ENCODE assay signal across 8 mouse cellular contexts in genomic region chr5:125388358-125389092, GRCm38 (mm10). TPM values are rescaled to one million over a fixed set of nuclear protein-coding genes. Genes with fewer than 3 reads are reported as not detected.
DNase-seq lines count a peak whose midpoint lies in the region; ATAC-seq and TF ChIP-seq lines count a peak whose summit lies in the region.

No protein-coding gene starts in this region.

- 19% methylated on average over 13 of the region's 13 CpGs for WGBS in kidney, embryonic 15.5 days
- 22% methylated on average over 13 of the region's 13 CpGs for WGBS in hindbrain, embryonic 16.5 days

- H3K4me2 ChIP-seq in kidney, embryonic 15.5 days = peak overlapping the region; percentile 79
- peak overlapping the region; percentile 88 for H3K4me2 ChIP-seq in hindbrain, embryonic 16.5 days (ENCODE audit: low read length)
- peak overlapping the region; percentile 59 for H3K4me2 ChIP-seq in myocyte (ENCODE audit: low read depth)

- DNase-seq in kidney, adult 8-10 months = no peak
- DNase-seq in c-Kit-positive CD71-positive TER-119-positive erythroid progenitor cells, embryonic 14.5 days (ENCODE audit: low spot score) = no peak
- DNase-seq in ovary, postnatal 36 days (ENCODE audit: low spot score) = no peak
- no peak for DNase-seq in layer of hippocampus, postnatal 25 days (ENCODE audit: extremely low spot score in 1 of 2, low spot score in 1 of 2)

- H3K9ac ChIP-seq in kidney, embryonic 15.5 days = peak overlapping the region; percentile 99
- H3K9ac ChIP-seq in hindbrain, embryonic 16.5 days (ENCODE audit: low read depth, low read length) = peak overlapping the region; percentile 83

- H3K9me3 ChIP-seq in kidney, embryonic 15.5 days (replicated peaks) = no peaks in the 10 kb centered on the region
- no peaks in the 10 kb centered on the region for H3K9me3 ChIP-seq in hindbrain, embryonic 16.5 days (ENCODE audit: control insufficient read depth, low read length)

- TF ChIP-seq POLR2A in myocyte (IDR thresholded peaks at IDR 0.05; ENCODE audit: insufficient read length, low read depth) = peak; percentile 57

- H3K27ac ChIP-seq in kidney, embryonic 15.5 days = peak overlapping the region; percentile 99; the same call in 1 of the 2 replicates
- H3K27ac ChIP-seq in brown adipose tissue, adult 24 weeks (replicated peaks; ENCODE audit: low read depth, low read length) = peak overlapping the region; percentile 100
- peak overlapping the region; percentile 98; the same call in 1 of the 2 replicates for H3K27ac ChIP-seq in hindbrain, embryonic 16.5 days (ENCODE audit: low read depth, low read length)

- H3K27me3 ChIP-seq in kidney, embryonic 15.5 days = no peaks in the 10 kb centered on the region
- H3K27me3 ChIP-seq in hindbrain, embryonic 16.5 days (replicated peaks; ENCODE audit: control insufficient read depth, insufficient read depth, low read length) = no peaks in the 10 kb centered on the region
- H3K27me3 ChIP-seq in myocyte (ENCODE audit: control insufficient read depth, insufficient read depth, insufficient read length) = no peaks in the 10 kb centered on the region

- H3K36me3 ChIP-seq in kidney, embryonic 15.5 days = peaks cover 30% of the 10 kb centered on the region
- H3K36me3 ChIP-seq in hindbrain, embryonic 16.5 days (ENCODE audit: control insufficient read depth, insufficient read depth, low read length) = peaks cover 14% of the 10 kb centered on the region
- peaks cover 33% of the 10 kb centered on the region for H3K36me3 ChIP-seq in myocyte (ENCODE audit: control insufficient read depth, insufficient read depth)

- peak overlapping the region; percentile 93 for H3ac ChIP-seq in myocyte (ENCODE audit: control insufficient read depth, insufficient read length)

- H3K79me2 ChIP-seq in myocyte (ENCODE audit: control insufficient read depth, insufficient read depth) = peaks cover 44% of the 10 kb centered on the region

- peaks cover 39% of the 10 kb centered on the region for H3K4me1 ChIP-seq in kidney, embryonic 15.5 days
- peaks cover 7% of the 10 kb centered on the region; the same call in 1 of the 2 replicates for H3K4me1 ChIP-seq in brown adipose tissue, adult 24 weeks (ENCODE audit: control insufficient read depth, insufficient read depth, insufficient read length, low read length)
- peaks cover 27% of the 10 kb centered on the region for H3K4me1 ChIP-seq in hindbrain, embryonic 16.5 days (ENCODE audit: control insufficient read depth, insufficient read depth, low read depth, low read length)

- ATAC-seq in kidney, embryonic 15.5 days (replicated peaks; ENCODE audit: low FRiP score) = no peak
- ATAC-seq in hindbrain, embryonic 16.5 days = no peak

- peak overlapping the region; percentile 94 for H3K4me3 ChIP-seq in kidney, embryonic 15.5 days (replicated peaks)
- H3K4me3 ChIP-seq in brown adipose tissue, adult 24 weeks (ENCODE audit: insufficient read depth, low read depth, low read length) = peak overlapping the region; percentile 85
- peak overlapping the region; percentile 66 for H3K4me3 ChIP-seq in hindbrain, embryonic 16.5 days (ENCODE audit: low read length)
- H3K4me3 ChIP-seq in myocyte = peak overlapping the region; percentile 100

TF ChIP-seq in myocyte, 11 proteins besides CTCF, POLR2A, EP300 and RAD21:
- peak; percentile 80 for TF ChIP-seq POLR2AphosphoS2 (IDR thresholded peaks at IDR 0.05; ENCODE audit: insufficient read length, low read depth)
- no peak for TF ChIP-seq E2F4 (IDR thresholded peaks at IDR 0.05; ENCODE audit: insufficient read depth)

RNA-seq across cellular contexts. Expression of gene Gm10382, which starts 0.6 kb away (rescaled TPM):
- 0.31 and 0.49 TPM in 2 replicates for polyA plus RNA-seq in kidney, embryonic 15.5 days (2015; fragmentation: Nextera tagmentation; extraction: Ambion mirVana)
- not detected in 2 replicates for polyA plus RNA-seq in brown adipose tissue, adult 24 weeks (2012; ENCODE audit: insufficient read depth, insufficient read length, missing spikeins)
- polyA plus RNA-seq in hindbrain, embryonic 16.5 days (2015; fragmentation: Nextera tagmentation; extraction: Ambion mirVana) = 0.45 and 0.55 TPM in 2 replicates
- polyA plus RNA-seq in myocyte (2012; fragmentation: generic; extraction: Trizol) = 1.9 TPM
- total RNA-seq in layer of hippocampus, postnatal 25 days (2021) = under 1 TPM in 1 of 2 experiments, not detected in 1; 0.37 TPM

RNA-seq across cellular contexts. Expression of gene Ubc, which starts 1.5 kb away (rescaled TPM):
- polyA plus RNA-seq in kidney, embryonic 15.5 days (2015; fragmentation: Nextera tagmentation; extraction: Ambion mirVana) = 1,049 and 1,140 TPM in 2 replicates
- polyA plus RNA-seq in brown adipose tissue, adult 24 weeks (2012; ENCODE audit: insufficient read depth, insufficient read length, missing spikeins) = 692 and 1,079 TPM in 2 replicates
- polyA plus RNA-seq in hindbrain, embryonic 16.5 days (2015; fragmentation: Nextera tagmentation; extraction: Ambion mirVana) = 1,508 and 1,522 TPM in 2 replicates
- 878 TPM for polyA plus RNA-seq in myocyte (2012; fragmentation: generic; extraction: Trizol)
- 100 to 1,000 TPM; 775 to 848 TPM for total RNA-seq in layer of hippocampus, postnatal 25 days (2021)

RNA-seq across cellular contexts. Expression of gene Dhx37, which starts 45.4 kb away (rescaled TPM):
- 13.3 and 15.6 TPM in 2 replicates for polyA plus RNA-seq in kidney, embryonic 15.5 days (2015; fragmentation: Nextera tagmentation; extraction: Ambion mirVana)
- polyA plus RNA-seq in brown adipose tissue, adult 24 weeks (2012; ENCODE audit: insufficient read depth, insufficient read length, missing spikeins) = 5.0 and 16.9 TPM in 2 replicates
- polyA plus RNA-seq in hindbrain, embryonic 16.5 days (2015; fragmentation: Nextera tagmentation; extraction: Ambion mirVana) = 10.2 and 12.0 TPM in 2 replicates
- 17.2 TPM for polyA plus RNA-seq in myocyte (2012; fragmentation: generic; extraction: Trizol)
- 10 to 100 TPM; 11.9 to 14.8 TPM for total RNA-seq in layer of hippocampus, postnatal 25 days (2021)

RNA-seq across cellular contexts. Expression of gene Scarb1, which starts 47.6 kb away (rescaled TPM):
- polyA plus RNA-seq in kidney, embryonic 15.5 days (2015; fragmentation: Nextera tagmentation; extraction: Ambion mirVana) = 67.6 and 97.9 TPM in 2 replicates
- polyA plus RNA-seq in brown adipose tissue, adult 24 weeks (2012; ENCODE audit: insufficient read depth, insufficient read length, missing spikeins) = 18.6 and 30.7 TPM in 2 replicates
- polyA plus RNA-seq in hindbrain, embryonic 16.5 days (2015; fragmentation: Nextera tagmentation; extraction: Ambion mirVana) = 55.3 and 62.6 TPM in 2 replicates
- 28.6 TPM for polyA plus RNA-seq in myocyte (2012; fragmentation: generic; extraction: Trizol)
- 10 to 100 TPM; 34.5 to 41.6 TPM for total RNA-seq in layer of hippocampus, postnatal 25 days (2021)

RNA-seq across cellular contexts. Expression of gene Bri3bp, which starts 52.8 kb away (rescaled TPM):
- polyA plus RNA-seq in kidney, embryonic 15.5 days (2015; fragmentation: Nextera tagmentation; extraction: Ambion mirVana) = 41.5 and 42.0 TPM in 2 replicates
- 15.4 and 19.5 TPM in 2 replicates for polyA plus RNA-seq in brown adipose tissue, adult 24 weeks (2012; ENCODE audit: insufficient read depth, insufficient read length, missing spikeins)
- polyA plus RNA-seq in hindbrain, embryonic 16.5 days (2015; fragmentation: Nextera tagmentation; extraction: Ambion mirVana) = 40.2 and 42.5 TPM in 2 replicates
- 24.8 TPM for polyA plus RNA-seq in myocyte (2012; fragmentation: generic; extraction: Trizol)
- total RNA-seq in layer of hippocampus, postnatal 25 days (2021) = 100 to 1,000 TPM; 101 to 109 TPM
